Mouse (Mus musculus): Measurements from ENCODE around the gene Tuba4a. TPM values are rescaled to one million over a fixed set of nuclear protein-coding genes. Genes with fewer than 3 reads are reported as not detected.

Gene Tuba4a
- total RNA-seq, 1 experiment from 2014 or later = 55.7 TPM

DNA sequence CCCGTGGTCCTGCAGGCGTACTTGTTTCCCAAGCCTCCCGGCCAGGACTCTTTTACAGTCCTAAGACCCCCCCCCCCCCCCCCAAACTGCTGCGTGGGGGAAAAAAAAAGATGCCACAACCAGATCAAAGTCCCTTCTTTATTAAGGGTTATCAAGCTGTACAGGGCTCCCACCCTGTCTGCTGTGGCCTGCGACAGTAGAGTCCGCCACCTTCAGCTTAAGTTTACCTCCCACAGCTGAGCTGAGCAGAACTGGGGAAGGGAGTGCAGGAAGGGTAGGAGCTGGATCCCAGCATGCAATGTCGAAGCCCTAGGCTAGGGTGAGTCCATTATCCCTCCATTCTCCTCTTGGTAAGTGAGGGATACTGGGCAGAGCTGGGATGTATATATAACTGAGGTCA, 38.9 kb downstream of the Tuba4a start:
- no peak for ATAC-seq (replicated peaks; ENCODE audit: insufficient number of reproducible peaks, low FRiP score, low TSS enrichment, poor library complexity, severe bottlenecking)

DNA sequence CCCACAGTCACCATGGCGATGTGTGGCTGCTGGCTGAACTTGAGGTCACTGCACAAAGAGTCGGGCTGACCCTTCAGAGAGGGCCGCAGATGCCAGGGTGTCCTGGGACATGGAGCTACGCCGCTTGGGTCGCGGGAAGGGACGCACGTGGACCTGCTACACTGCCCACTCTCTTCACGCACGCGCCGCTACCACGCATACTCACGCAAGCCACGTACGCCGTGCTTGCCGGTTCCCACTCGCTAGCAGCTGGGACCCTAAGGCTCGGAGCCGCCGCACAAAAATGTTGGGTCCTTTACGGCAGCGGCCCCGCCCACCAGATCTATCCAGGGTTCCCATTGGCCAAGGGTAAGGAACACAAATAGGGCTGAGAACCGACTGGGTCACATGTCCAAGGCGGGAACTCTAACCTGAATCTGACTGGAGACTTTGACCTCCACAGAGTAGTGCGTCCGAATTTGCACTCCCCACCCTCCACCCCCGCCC, 39.5 kb downstream of the Tuba4a start, which contains the start of gene Abcb6:
Gene Abcb6, minus strand, starts transcription at position 288 of the 486 bp plus-strand sequence.
- peak; percentile 87 for ATAC-seq (replicated peaks; ENCODE audit: insufficient number of reproducible peaks, low FRiP score, low TSS enrichment, poor library complexity, severe bottlenecking)

DNA sequence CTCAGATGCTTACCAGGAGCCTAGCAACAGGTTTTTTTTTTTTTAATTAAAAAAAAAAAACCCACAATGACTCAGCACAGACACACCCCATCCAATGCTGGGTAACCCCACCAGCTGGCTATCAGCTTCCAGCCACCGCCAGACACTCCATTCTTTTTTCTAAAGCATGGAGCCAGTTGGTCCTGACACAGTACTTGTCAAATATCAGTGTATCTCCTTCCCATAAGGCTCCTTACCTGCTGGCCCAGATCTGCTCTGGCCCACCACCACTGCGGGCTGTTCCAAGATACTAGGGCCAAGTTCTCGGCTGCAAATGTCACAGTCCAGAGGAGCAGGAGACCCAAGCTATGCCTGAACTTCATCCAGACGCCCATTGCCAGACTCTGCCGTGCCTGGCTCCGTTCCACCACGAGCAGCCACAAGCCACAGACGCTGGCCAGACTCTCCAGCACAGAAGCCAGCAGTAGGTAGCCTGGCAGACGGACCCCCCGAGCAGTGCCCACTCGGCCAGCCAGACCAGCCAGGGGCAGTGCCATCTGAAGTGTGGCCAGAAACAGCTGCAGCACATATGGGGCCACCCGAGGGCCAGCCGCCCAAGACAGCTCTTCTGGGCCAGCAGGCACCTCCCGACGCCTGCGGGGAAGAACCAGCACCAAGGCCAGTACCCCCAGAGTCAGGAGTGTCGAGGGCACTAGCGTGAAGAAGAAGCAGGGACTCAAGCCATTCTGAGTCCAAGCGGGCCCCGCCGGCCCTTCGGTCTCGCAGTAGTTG, 40.1 kb downstream of the Tuba4a start:
- ATAC-seq (replicated peaks; ENCODE audit: insufficient number of reproducible peaks, low FRiP score, low TSS enrichment, poor library complexity, severe bottlenecking) = peak; percentile 27

DNA sequence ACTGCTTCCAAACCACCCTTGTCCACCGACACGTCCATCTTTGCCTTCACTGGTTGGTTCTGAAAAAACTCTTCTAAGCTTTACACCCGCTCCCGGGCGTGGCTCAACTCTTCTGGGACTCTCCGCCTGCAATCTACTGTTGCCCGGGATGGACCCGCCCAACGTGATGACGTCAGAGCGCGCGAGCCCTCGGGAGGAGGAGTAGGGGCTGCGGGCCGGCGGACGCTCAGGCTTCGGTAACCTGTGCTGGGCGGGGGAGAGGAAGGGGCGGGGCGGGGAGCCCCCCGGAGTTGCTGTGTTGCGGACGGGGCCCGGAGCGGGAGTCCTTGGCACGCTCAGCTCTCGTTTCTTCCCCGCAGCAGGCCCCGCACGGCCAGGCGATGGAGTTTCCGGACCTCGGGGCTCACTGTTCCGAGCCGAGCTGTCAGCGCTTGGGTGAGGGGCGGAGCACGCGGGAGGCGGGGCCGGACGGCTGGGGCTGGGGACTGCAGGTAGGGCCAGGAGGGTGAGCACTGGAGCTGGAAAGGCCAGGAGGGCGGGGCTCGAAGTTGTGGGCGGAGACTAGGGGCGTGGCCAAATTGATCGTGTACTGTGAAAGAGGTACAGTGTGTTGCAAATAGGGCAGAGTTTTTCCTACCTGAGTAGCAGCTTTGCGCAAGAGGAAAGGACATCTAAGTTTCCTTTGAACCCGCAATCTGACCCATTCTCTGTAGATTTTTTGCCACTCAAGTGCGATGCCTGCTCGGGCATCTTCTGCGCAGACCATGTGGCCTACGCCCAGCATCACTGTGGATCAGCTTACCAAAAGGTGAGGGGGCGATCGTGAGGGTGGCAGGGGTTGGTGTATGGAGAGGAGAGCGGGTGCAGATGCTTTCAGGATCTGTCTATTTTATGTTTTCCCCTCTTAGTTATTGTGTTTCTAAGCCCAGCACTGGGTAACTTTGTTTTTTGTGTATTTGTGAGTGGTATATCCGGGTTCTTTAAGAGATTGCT, 50.9 kb downstream of the Tuba4a start, which contains the start of gene Zfand2b:
Gene Zfand2b, plus strand, starts transcription at position 175 of the 993 bp plus-strand sequence.
- ATAC-seq (replicated peaks; ENCODE audit: insufficient number of reproducible peaks, low FRiP score, low TSS enrichment, poor library complexity, severe bottlenecking) = peak; percentile 91

DNA sequence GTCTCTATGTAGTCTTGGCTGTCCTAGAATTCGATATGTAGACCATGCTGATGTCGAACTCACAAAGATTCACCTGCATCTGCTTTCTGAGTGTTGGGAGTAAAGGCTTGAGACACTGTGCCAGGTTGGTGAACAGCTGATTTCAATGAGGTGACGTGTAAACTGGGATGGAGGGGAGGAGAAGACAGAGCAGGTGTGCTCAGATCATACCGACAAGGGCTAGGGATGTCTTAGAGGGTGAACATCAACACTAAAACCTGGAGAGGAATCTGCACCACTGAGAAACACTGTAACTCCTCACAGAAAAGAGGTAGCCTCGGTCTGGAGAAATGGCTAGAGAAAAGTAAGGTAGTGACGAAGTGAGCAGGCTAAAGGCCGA, 51.6 kb downstream of the Tuba4a start:
- no peak for ATAC-seq (replicated peaks; ENCODE audit: insufficient number of reproducible peaks, low FRiP score, low TSS enrichment, poor library complexity, severe bottlenecking)

Other genes starting within 250 kb of the Tuba4a start
- 4.9 to 13.4 TPM (median 7.4 TPM) in 3 replicates for gene Nhej1, start 94.7 kb downstream of the Tuba4a start, total RNA-seq (2017)
- not detected in 3 replicates for gene Slc23a3, start 86.0 kb downstream of the Tuba4a start, total RNA-seq (2017)
- gene Cnppd1, start 77.2 kb downstream of the Tuba4a start, total RNA-seq (2017) = 82.6 to 107 TPM (median 99.6 TPM) in 3 replicates
- 24.7 to 70.3 TPM (median 47.7 TPM) in 3 replicates for gene Retreg2, start 77.1 kb downstream of the Tuba4a start, total RNA-seq (2017)
- 40.9 to 48.3 TPM (median 44.9 TPM) in 3 replicates for gene Zfand2b, start 51.2 kb downstream of the Tuba4a start, total RNA-seq (2017)
- 0.96 to 3.0 TPM (median 1.8 TPM) in 3 replicates for gene Abcb6, start 39.5 kb downstream of the Tuba4a start, total RNA-seq (2017)
- gene Ankzf1, start 27.7 kb downstream of the Tuba4a start, total RNA-seq (2017) = 23.7 to 43.4 TPM (median 31.6 TPM) in 3 replicates
- 14.6 to 21.0 TPM (median 20.4 TPM) in 3 replicates for gene Atg9a, start 27.7 kb downstream of the Tuba4a start, total RNA-seq (2017)
- gene Glb1l, start 9.1 kb downstream of the Tuba4a start, total RNA-seq (2017) = 9.2 to 12.8 TPM (median 9.2 TPM) in 3 replicates
- gene Stk16, start 9.0 kb downstream of the Tuba4a start, total RNA-seq (2017) = 35.5 to 62.5 TPM (median 42.0 TPM) in 3 replicates
- gene A630095N17Rik, start 12.2 kb upstream of the Tuba4a start, total RNA-seq (2017) = not detected in 3 replicates
- gene Dnajb2, start 16.5 kb upstream of the Tuba4a start, total RNA-seq (2017) = 22.6 to 64.3 TPM (median 30.7 TPM) in 3 replicates
- gene Ptprn, start 44.6 kb upstream of the Tuba4a start, total RNA-seq (2017) = not detected in 3 replicates
- gene Resp18, start 58.5 kb upstream of the Tuba4a start, total RNA-seq (2017) = not detected in 3 replicates
- 24.0 to 37.3 TPM (median 32.1 TPM) in 3 replicates for gene Dnpep, start 98.1 kb upstream of the Tuba4a start, total RNA-seq (2017)
- gene Des, start 140.5 kb upstream of the Tuba4a start, total RNA-seq (2017) = not detected in 3 replicates
- gene Speg, start 155.4 kb upstream of the Tuba4a start, total RNA-seq (2017) = 0.49 TPM in 1 of 3 replicates, not detected in the others
- 39.2 to 56.0 TPM (median 55.4 TPM) in 3 replicates for gene Gmppa, start 216.1 kb upstream of the Tuba4a start, total RNA-seq (2017)
- not detected in 3 replicates for gene Asic4, start 230.6 kb upstream of the Tuba4a start, total RNA-seq (2017)

Data from monocyte, adult 5-6 weeks (primary cell).